In genomic region chr5:77126415-77126968, GRCm38 (mm10) we compare ENCODE assay signal across 27 mouse cellular contexts. TPM values are rescaled to one million over a fixed set of nuclear protein-coding genes. Genes with fewer than 3 reads are reported as not detected.
A peak's percentile ranks its signal among the peaks of the same experiment; 100 is the strongest.
DNase-seq lines count a peak whose midpoint lies in the region; ATAC-seq and TF ChIP-seq lines count a peak whose summit lies in the region.
"Had no signal": no experiment of that assay in that cellular context is flagged by ENCODE, and none has a peak within 500 bp of the region (broad histone marks: within the 10 kb centered on the region; RNA-seq: fewer than 3 reads in every experiment).

No protein-coding gene starts in this region.

- peaks cover 60% of the 10 kb centered on the region for H3K4me1 ChIP-seq in heart, embryonic 12.5 days (replicated peaks)
- peaks cover 36% of the 10 kb centered on the region for H3K4me1 ChIP-seq in heart, postnatal 0 days (ENCODE audit: control insufficient read depth, insufficient read depth)
- peaks cover 28% of the 10 kb centered on the region for H3K4me1 ChIP-seq in lung, embryonic 14.5 days (ENCODE audit: insufficient read depth)

- no peak for DNase-seq in heart, postnatal 4 days
- DNase-seq in heart, postnatal 0 days (ENCODE audit: low spot score) = peak; percentile 46
- no peak for DNase-seq in lung, embryonic 14.5 days
- DNase-seq in lung, postnatal 25 days (ENCODE audit: low spot score) = peak; percentile 82
- no peak for DNase-seq in embryo, embryonic 11 days
- no peak for DNase-seq in cerebellum, postnatal 14 days
- DNase-seq: adrenal gland, postnatal 25 days; cerebellum, adult 8-10 months; gastrocnemius, postnatal 25 days; kidney, postnatal 25 days; layer of hippocampus, postnatal 36 days; retina, postnatal 1 day; right cerebral cortex, postnatal 25 days; spleen, adult 18-20 months had no signal

- H3K27ac ChIP-seq in heart, embryonic 12.5 days (ENCODE audit: poor library complexity, severe bottlenecking) = peak overlapping the region; percentile 75
- H3K27ac ChIP-seq in heart, postnatal 0 days (ENCODE audit: low read depth) = peak overlapping the region; percentile 80
- 0 out of 2 replicates have a peak overlapping the region, but pooled peaks have one; percentile 34 for H3K27ac ChIP-seq in lung, embryonic 14.5 days (ENCODE audit: low read depth)
- H3K27ac ChIP-seq: embryonic facial prominence, embryonic 15.5 days; hindbrain, embryonic 10.5 days; layer of hippocampus, adult 2 months; limb, embryonic 12.5 days; liver, embryonic 12.5 days; macrophage; midbrain, embryonic 15.5 days; neural tube, embryonic 13.5 days had no signal

- H3K36me3 ChIP-seq in heart, embryonic 12.5 days = no peaks in the 10 kb centered on the region
- H3K36me3 ChIP-seq in heart, postnatal 0 days (replicated peaks; ENCODE audit: control insufficient read depth, insufficient read depth, low read length) = no peaks in the 10 kb centered on the region
- H3K36me3 ChIP-seq in lung, embryonic 14.5 days (ENCODE audit: insufficient read depth) = no peaks in the 10 kb centered on the region
- H3K36me3 ChIP-seq: embryonic facial prominence, embryonic 15.5 days; hindbrain, embryonic 10.5 days; limb, embryonic 12.5 days; liver, embryonic 12.5 days; midbrain, embryonic 15.5 days; neural tube, embryonic 13.5 days had no signal

- H3K9me3 ChIP-seq in heart, embryonic 12.5 days (replicated peaks) = no peaks in the 10 kb centered on the region
- peaks cover 6% of the 10 kb centered on the region for H3K9me3 ChIP-seq in heart, postnatal 0 days (replicated peaks; ENCODE audit: control insufficient read depth, low read length)
- peaks cover 8% of the 10 kb centered on the region; the same call in 1 of the 2 replicates for H3K9me3 ChIP-seq in lung, embryonic 14.5 days (ENCODE audit: low read depth, low read length)
- H3K9me3 ChIP-seq: embryonic facial prominence, embryonic 15.5 days; limb, embryonic 12.5 days; liver, embryonic 12.5 days; midbrain, embryonic 15.5 days; neural tube, embryonic 13.5 days had no signal

- H3K9ac ChIP-seq in heart, embryonic 12.5 days = no peak overlapping the region
- H3K9ac ChIP-seq in heart, postnatal 0 days (replicated peaks; ENCODE audit: low read depth, low read length) = no peak overlapping the region
- H3K9ac ChIP-seq in lung, embryonic 14.5 days = no peak overlapping the region
- H3K9ac ChIP-seq: embryonic facial prominence, embryonic 15.5 days; limb, embryonic 12.5 days; liver, embryonic 12.5 days; midbrain, embryonic 15.5 days; neural tube, embryonic 13.5 days had no signal

- H3K4me3 ChIP-seq in heart, embryonic 12.5 days = no peak overlapping the region
- H3K4me3 ChIP-seq in heart, postnatal 0 days (ENCODE audit: low read depth, low read length) = no peak overlapping the region
- no peak overlapping the region for H3K4me3 ChIP-seq in lung, embryonic 14.5 days (ENCODE audit: low read depth, low read length)
- H3K4me3 ChIP-seq: embryonic facial prominence, embryonic 15.5 days; hindbrain, embryonic 10.5 days; layer of hippocampus, adult 2 months; limb, embryonic 12.5 days; liver, embryonic 12.5 days; midbrain, embryonic 15.5 days; myocyte; neural tube, embryonic 13.5 days had no signal

- no peak for TF ChIP-seq EP300 in heart, postnatal 0 days (IDR thresholded peaks at IDR 0.05; ENCODE audit: low read depth)

- no peak for ATAC-seq in heart, embryonic 12.5 days (ENCODE audit: insufficient number of reproducible peaks, low FRiP score)
- ATAC-seq in heart, postnatal 0 days (ENCODE audit: insufficient read depth, low read depth) = no peak
- ATAC-seq in lung, embryonic 14.5 days (ENCODE audit: insufficient read depth) = peak; percentile 67
- ATAC-seq: forebrain, embryonic 16.5 days; hindbrain, embryonic 16.5 days; intestine, embryonic 16.5 days; liver, embryonic 12.5 days; midbrain, embryonic 15.5 days had no signal

- no peaks in the 10 kb centered on the region for H3K27me3 ChIP-seq in heart, embryonic 12.5 days (replicated peaks)
- H3K27me3 ChIP-seq in heart, postnatal 0 days (ENCODE audit: control insufficient read depth, insufficient read depth, low read length) = no peaks in the 10 kb centered on the region
- no peaks in the 10 kb centered on the region for H3K27me3 ChIP-seq in lung, embryonic 14.5 days (ENCODE audit: insufficient read depth, low read length)
- H3K27me3 ChIP-seq: embryonic facial prominence, embryonic 15.5 days; limb, embryonic 12.5 days; neural tube, embryonic 13.5 days had no signal

- 43% methylated on average over 3 of the region's 3 CpGs for WGBS in heart, embryonic 12.5 days
- whole genome bisulfite sequencing in heart, postnatal 0 days = 33% methylated on average over 3 of the region's 3 CpGs
- WGBS in lung, embryonic 14.5 days = 62% methylated on average over 3 of the region's 3 CpGs

- TF ChIP-seq CTCF in heart, postnatal 0 days (IDR thresholded peaks at IDR 0.05; ENCODE audit: low read depth) = no peak
- no peak for TF ChIP-seq CTCF in lung, embryonic 14.5 days (IDR thresholded peaks at IDR 0.05; ENCODE audit: low read depth)

- peak overlapping the region; percentile 1; the same call in 1 of the 2 replicates for H3K4me2 ChIP-seq in heart, embryonic 12.5 days
- peak overlapping the region; percentile 24; the same call in 1 of the 2 replicates for H3K4me2 ChIP-seq in heart, postnatal 0 days (ENCODE audit: low read depth, low read length)
- no peak overlapping the region for H3K4me2 ChIP-seq in lung, embryonic 14.5 days
- H3K4me2 ChIP-seq: embryonic facial prominence, embryonic 15.5 days; limb, embryonic 12.5 days; liver, embryonic 12.5 days; midbrain, embryonic 15.5 days; neural tube, embryonic 13.5 days had no signal

RNA-seq across cellular contexts. Expression of gene Hopx, which starts 11.6 kb away (rescaled TPM):
- polyA plus RNA-seq in heart, embryonic 12.5 days (2016; fragmentation: Nextera tagmentation; extraction: Ambion mirVana) = 14.4 and 14.6 TPM in 2 replicates
- 100 to 1,000 TPM; 432 to 451 TPM for total RNA-seq in heart, postnatal 4 days (2021)
- total RNA-seq in heart, postnatal 0 days (2014; rRNA removed; ENCODE audit: low replicate concordance) = 510 and 558 TPM in 2 replicates
- 41.0 and 42.6 TPM in 2 replicates for polyA plus RNA-seq in heart, postnatal 0 days (2015; fragmentation: Nextera tagmentation; extraction: Ambion mirVana)
- polyA plus RNA-seq in lung, embryonic 14.5 days (2014; fragmentation: Nextera tagmentation; extraction: Ambion mirVana) = 2.4 and 3.6 TPM in 2 replicates
- polyA plus RNA-seq: limb, embryonic 12.5 days; liver, embryonic 12.5 days had no signal

Comparison
In these comparisons a context has a peak if more than half of its experiments do, and no peak if none do; other contexts are left out.
1. DNase-seq: peak in heart, postnatal 0 days (single experiment) and lung, postnatal 25 days (single experiment); none in heart, postnatal 4 days (single experiment), lung, embryonic 14.5 days (single experiment), embryo, embryonic 11 days (single experiment) and cerebellum, postnatal 14 days (0 of 2).
2. Peak in every context shown above with its lines, with median percentiles within 50 percentile points of each other: H3K27ac ChIP-seq.